Mouse (Mus musculus) testis, adult 2 months (tissue): ENCODE measurements at regions not wholly inside any gene's neighbourhood (a gene's known extent, or its start where the extent isn't known, plus 50 kb on each side); places are given as distances from the start of the nearest gene placed in this dataset.

Experiments
- CTCF ChIP-seq: fragments of 200-500 bp; IDR thresholded peaks from 2 replicates; pipeline ENCODE4 v1.5.1; 2012; ENCODE audit warnings: low read depth, mild to moderate bottlenecking, inconsistent platforms, low read length, moderate library complexity; ENCODE audit not compliant: control insufficient read depth, insufficient read depth, insufficient replicate concordance
- POLR2A ChIP-seq: fragments of 200-500 bp; IDR thresholded peaks from 2 replicates; pipeline ENCODE4 v1.6.1; 2012; ENCODE audit warnings: low read depth, mild to moderate bottlenecking, inconsistent platforms, low read length, moderate library complexity; ENCODE audit not compliant: control insufficient read depth

DNA sequence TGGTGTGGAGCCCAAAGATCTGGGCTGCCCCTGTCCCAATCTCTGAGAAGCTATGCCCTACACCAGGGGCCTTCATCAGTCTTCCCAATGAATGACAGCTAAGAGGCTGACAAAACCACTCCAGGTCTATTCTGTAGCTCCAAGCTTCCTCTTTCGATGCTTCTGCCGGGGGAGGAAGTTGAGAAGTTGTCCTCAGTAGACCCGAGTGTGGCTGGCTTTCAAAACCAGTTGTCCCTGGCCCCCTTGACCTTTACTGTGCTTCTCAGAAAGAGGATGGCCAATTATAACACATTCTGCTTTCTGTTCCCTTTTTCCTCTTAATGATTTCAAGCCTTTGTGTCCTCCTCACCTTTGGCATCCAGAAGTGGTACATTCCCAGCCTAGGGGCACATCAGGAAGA lies 101.9 kb upstream of the Ccnd2 start:
- TF ChIP-seq CTCF (no peak), POLR2A (no peak)
